Mouse (Mus musculus) bone marrow, adult 2 months (tissue): ENCODE results near the gene Zfp112.

Experiments
- CTCF ChIP-seq: fragments of 200-500 bp; IDR thresholded peaks from 2 replicates; pipeline ENCODE4 v1.5.1; 2011; ENCODE audit warnings: low read length, control low read depth; ENCODE audit not compliant: control insufficient read depth, insufficient read depth
- POLR2A ChIP-seq: fragments of 200-500 bp; IDR thresholded peaks from 2 replicates; pipeline ENCODE4 v1.6.1; 2011; ENCODE audit warnings: low read depth, mild to moderate bottlenecking, control low read depth, low read length, borderline replicate concordance; ENCODE audit not compliant: control insufficient read depth

GRCm38 (mm10) chr7:24087485-24088125, 24.5 kb upstream of the Zfp112 start:
- TF ChIP-seq CTCF (no peak), POLR2A (no peak)
